Mouse (Mus musculus): ENCODE results near the gene Synj1. TPM values are rescaled to one million over a fixed set of nuclear protein-coding genes. Genes with fewer than 3 reads are reported as not detected.

Gene Synj1
- polyA plus RNA-seq, 1 experiment: 11.3 TPM

DNA sequence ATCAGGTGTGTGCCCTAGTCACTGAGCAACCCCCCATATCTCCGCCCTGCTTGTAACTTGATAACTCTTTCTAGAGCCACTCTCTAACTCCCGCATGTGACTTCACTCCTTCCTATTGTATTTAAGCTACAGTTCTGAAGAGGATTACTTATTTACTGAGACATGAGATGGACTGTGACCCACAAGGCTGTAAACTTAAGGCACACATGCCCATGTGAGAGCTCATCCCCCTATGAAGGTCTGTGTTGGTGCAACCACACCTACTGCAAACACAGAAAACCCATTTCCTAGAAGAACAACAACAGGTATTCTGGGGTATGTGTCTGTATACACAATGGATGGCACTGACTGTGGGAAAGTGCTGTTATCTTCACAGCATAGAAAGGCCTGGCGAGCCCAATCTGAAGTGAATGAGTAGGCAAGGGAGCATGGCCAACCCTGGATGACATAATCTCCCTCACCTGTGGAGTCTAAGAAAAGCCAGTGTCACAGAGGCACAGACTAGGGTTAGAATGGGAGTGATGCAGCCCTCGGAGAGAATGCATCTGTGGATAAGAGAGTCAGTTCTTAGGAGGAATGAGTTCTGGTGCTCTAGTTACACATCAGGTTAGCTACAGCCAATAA, 6.1 kb downstream of the Synj1 start:
- TF ChIP-seq MAX (IDR thresholded peaks at IDR 0.05): no peak
- TF ChIP-seq CTCF (IDR thresholded peaks at IDR 0.05; ENCODE audit: control insufficient read depth, insufficient read depth, insufficient read length): no peak
- no peak for TF ChIP-seq MYOD1 (IDR thresholded peaks at IDR 0.05; ENCODE audit: control insufficient read depth, insufficient read length, low read depth)
- TF ChIP-seq MYOG (IDR thresholded peaks at IDR 0.05; ENCODE audit: control insufficient read depth, extremely low read depth, insufficient read length): no peak
- no peak for TF ChIP-seq CEBPB (IDR thresholded peaks at IDR 0.05; ENCODE audit: low read depth)
- TF ChIP-seq USF1 (IDR thresholded peaks at IDR 0.05; ENCODE audit: low read depth): no peak
- TF ChIP-seq FOSL1 (IDR thresholded peaks at IDR 0.05; ENCODE audit: insufficient read depth, low read length, poor library complexity, severe bottlenecking): no peak
- Histone ChIP-seq H3K79me3 (ENCODE audit: low read depth) (peaks cover 3% of the 10 kb centered on the region), H3K36me3 (ENCODE audit: control insufficient read depth, insufficient read depth) (no peaks in the 10 kb centered on the region)

DNA sequence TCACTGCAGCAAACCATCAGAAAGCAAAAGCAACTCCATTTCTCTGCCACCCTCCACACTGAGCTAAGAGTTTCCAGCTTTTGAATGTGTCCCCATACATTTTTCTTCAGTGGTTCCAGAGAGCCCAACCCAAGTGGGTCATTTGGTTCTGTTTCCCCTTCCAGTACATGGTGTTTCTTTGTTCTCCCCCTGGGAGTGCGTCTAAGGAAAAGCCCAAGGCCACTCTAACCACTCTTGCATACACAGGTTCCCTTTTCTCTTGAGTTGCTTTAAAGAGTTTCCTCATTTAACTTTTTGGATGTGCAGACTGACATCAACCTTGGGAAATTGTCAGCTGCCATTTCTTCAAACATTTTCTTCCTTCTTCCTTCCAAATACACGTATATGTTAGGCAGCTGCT, 10.0 kb downstream of the Synj1 start:
- no peak for TF ChIP-seq USF1 (IDR thresholded peaks at IDR 0.05; ENCODE audit: low read depth)
- TF ChIP-seq CTCF (IDR thresholded peaks at IDR 0.05; ENCODE audit: control insufficient read depth, insufficient read depth, insufficient read length): no peak
- no peak for TF ChIP-seq CEBPB (IDR thresholded peaks at IDR 0.05; ENCODE audit: low read depth)
- TF ChIP-seq MAX (IDR thresholded peaks at IDR 0.05): no peak
- TF ChIP-seq MYOG (IDR thresholded peaks at IDR 0.05; ENCODE audit: control insufficient read depth, extremely low read depth, insufficient read length): no peak
- TF ChIP-seq FOSL1 (IDR thresholded peaks at IDR 0.05; ENCODE audit: insufficient read depth, low read length, poor library complexity, severe bottlenecking): no peak
- TF ChIP-seq MYOD1 (IDR thresholded peaks at IDR 0.05; ENCODE audit: control insufficient read depth, insufficient read length, low read depth): no peak
- H3K27me3 ChIP-seq (ENCODE audit: control insufficient read depth, insufficient read depth, insufficient read length): no peaks in the 10 kb centered on the region
- H3K4me3 ChIP-seq (ENCODE audit: insufficient read depth, poor library complexity, severe bottlenecking): no peak overlapping the region
- no peaks in the 10 kb centered on the region for H3K36me3 ChIP-seq (ENCODE audit: control insufficient read depth, insufficient read depth)
- no peaks in the 10 kb centered on the region for H3K79me3 ChIP-seq (ENCODE audit: low read depth)
- H3ac ChIP-seq (ENCODE audit: control insufficient read depth, insufficient read length, low read depth): no peak overlapping the region
- H3K79me2 ChIP-seq (ENCODE audit: control insufficient read depth, insufficient read depth): no peaks in the 10 kb centered on the region

More for the DNA sequence above, 6.1 kb downstream of the Synj1 start:
- peaks cover 8% of the 10 kb centered on the region for H3K79me2 ChIP-seq (ENCODE audit: control insufficient read depth, insufficient read depth)
- no peaks in the 10 kb centered on the region for H3K27me3 ChIP-seq (ENCODE audit: control insufficient read depth, insufficient read depth, insufficient read length)
- no peak overlapping the region for H3ac ChIP-seq (ENCODE audit: control insufficient read depth, insufficient read length, low read depth)
- no peak overlapping the region for H3K4me3 ChIP-seq (ENCODE audit: insufficient read depth, poor library complexity, severe bottlenecking)

DNA sequence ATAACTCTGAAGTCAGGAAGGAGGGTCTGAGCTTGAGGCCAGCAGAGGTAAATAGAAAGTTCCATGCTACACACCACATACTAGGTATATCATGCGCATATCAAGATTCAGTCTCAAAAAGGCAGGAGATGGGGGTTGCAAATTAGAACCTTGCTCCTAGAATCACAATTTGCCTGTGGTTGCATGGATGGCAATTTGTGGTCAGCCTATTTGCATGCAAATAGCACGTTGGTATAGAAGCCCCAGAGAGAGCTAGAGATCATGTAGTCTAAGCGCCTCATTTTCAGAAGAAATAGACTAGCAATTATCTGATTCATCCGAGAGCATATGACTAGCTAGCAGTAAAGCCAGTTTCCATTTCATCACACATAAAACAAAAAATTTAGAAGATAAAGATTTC, 11.3 kb downstream of the Synj1 start:
- Histone ChIP-seq H3K79me3 (ENCODE audit: low read depth) (peaks cover 3% of the 10 kb centered on the region), H3ac (ENCODE audit: control insufficient read depth, insufficient read length, low read depth) (no peak overlapping the region), H3K36me3 (ENCODE audit: control insufficient read depth, insufficient read depth) (no peaks in the 10 kb centered on the region), H3K79me2 (ENCODE audit: control insufficient read depth, insufficient read depth) (no peaks in the 10 kb centered on the region), H3K4me3 (ENCODE audit: insufficient read depth, poor library complexity, severe bottlenecking) (no peak overlapping the region), H3K27me3 (ENCODE audit: control insufficient read depth, insufficient read depth, insufficient read length) (no peaks in the 10 kb centered on the region)
- TF ChIP-seq MYOD1 (IDR thresholded peaks at IDR 0.05; ENCODE audit: control insufficient read depth, insufficient read length, low read depth) (no peak), USF1 (IDR thresholded peaks at IDR 0.05; ENCODE audit: low read depth) (no peak), FOSL1 (IDR thresholded peaks at IDR 0.05; ENCODE audit: insufficient read depth, low read length, poor library complexity, severe bottlenecking) (no peak), CTCF (IDR thresholded peaks at IDR 0.05; ENCODE audit: control insufficient read depth, insufficient read depth, insufficient read length) (no peak), MYOG (IDR thresholded peaks at IDR 0.05; ENCODE audit: control insufficient read depth, extremely low read depth, insufficient read length) (no peak), MAX (IDR thresholded peaks at IDR 0.05) (no peak), CEBPB (IDR thresholded peaks at IDR 0.05; ENCODE audit: low read depth) (no peak)

DNA sequence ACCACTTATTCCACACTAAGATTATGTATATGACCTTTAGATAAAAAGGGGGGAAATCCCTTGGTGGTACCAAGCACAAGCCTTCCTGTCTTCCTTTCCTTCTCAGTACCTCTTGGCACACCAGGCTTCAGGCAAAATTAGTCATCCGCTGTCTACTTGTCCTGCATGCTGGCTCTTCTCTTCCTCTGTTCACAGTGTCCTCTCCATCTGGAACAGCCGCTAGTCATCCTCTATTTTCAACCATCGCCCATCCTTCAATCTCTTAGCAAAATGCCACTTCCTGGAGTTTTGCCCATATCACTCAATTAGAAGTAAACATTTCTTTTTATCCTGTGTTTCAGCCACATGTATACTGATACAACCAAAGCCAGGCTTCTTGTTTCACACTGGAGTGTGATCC, 13.3 kb downstream of the Synj1 start:
- no peak for TF ChIP-seq MAX (IDR thresholded peaks at IDR 0.05)
- no peak for TF ChIP-seq CTCF (IDR thresholded peaks at IDR 0.05; ENCODE audit: control insufficient read depth, insufficient read depth, insufficient read length)
- TF ChIP-seq FOSL1 (IDR thresholded peaks at IDR 0.05; ENCODE audit: insufficient read depth, low read length, poor library complexity, severe bottlenecking): no peak
- TF ChIP-seq MYOG (IDR thresholded peaks at IDR 0.05; ENCODE audit: control insufficient read depth, extremely low read depth, insufficient read length): no peak
- Histone ChIP-seq H3K4me3 (ENCODE audit: insufficient read depth, poor library complexity, severe bottlenecking) (no peak overlapping the region), H3K27me3 (ENCODE audit: control insufficient read depth, insufficient read depth, insufficient read length) (no peaks in the 10 kb centered on the region), H3K36me3 (ENCODE audit: control insufficient read depth, insufficient read depth) (no peaks in the 10 kb centered on the region), H3K79me3 (ENCODE audit: low read depth) (peaks cover 3% of the 10 kb centered on the region), H3ac (ENCODE audit: control insufficient read depth, insufficient read length, low read depth) (no peak overlapping the region), H3K79me2 (ENCODE audit: control insufficient read depth, insufficient read depth) (no peaks in the 10 kb centered on the region)

DNA sequence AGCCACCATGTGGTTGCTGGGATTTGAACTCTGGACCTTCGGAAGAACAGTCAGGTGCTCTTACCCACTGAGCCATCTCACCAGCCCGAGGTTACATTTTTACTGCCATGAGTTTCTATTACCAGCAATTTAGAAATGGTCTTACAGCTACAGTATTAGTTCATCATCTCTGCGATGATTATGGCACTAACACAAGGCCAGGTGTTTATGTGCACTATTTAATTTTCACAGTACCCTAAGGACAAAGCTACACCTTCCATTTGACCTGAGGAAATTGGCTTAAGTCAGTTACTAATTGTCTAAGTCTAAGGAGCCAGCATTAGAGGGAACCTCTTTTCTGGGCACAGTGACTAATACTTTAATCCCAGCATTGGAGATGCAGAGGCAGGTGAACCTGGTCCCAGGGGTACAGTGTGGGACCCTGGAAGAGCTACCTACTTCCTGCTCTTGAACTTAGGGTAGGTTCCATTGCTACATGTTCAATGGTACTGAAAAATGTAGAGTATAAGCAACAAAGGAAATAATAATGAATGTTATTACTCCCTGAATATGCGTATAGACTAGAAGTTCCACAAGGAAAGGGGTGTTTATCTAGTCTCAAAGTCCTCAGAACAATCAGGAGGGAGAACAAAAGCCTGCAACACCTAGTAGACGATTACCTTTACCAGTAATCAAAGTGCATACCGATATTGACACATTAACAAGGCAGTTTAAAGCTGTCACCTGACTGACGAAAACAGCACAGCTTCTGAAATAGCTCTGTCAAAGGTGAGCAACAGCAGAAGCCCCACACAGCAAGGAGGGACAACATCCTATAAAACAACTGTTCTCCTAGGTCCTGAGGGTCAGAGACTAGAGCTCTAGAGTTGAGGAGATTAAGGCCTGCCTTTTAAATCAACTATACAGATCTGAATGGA, 14.5 kb downstream of the Synj1 start:
- no peak for TF ChIP-seq CTCF (IDR thresholded peaks at IDR 0.05; ENCODE audit: control insufficient read depth, insufficient read depth, insufficient read length)
- TF ChIP-seq MYOD1 (IDR thresholded peaks at IDR 0.05; ENCODE audit: control insufficient read depth, insufficient read length, low read depth): no peak
- no peak for TF ChIP-seq MAX (IDR thresholded peaks at IDR 0.05)
- no peak for TF ChIP-seq USF1 (IDR thresholded peaks at IDR 0.05; ENCODE audit: low read depth)
- TF ChIP-seq CEBPB (IDR thresholded peaks at IDR 0.05; ENCODE audit: low read depth): no peak
- TF ChIP-seq FOSL1 (IDR thresholded peaks at IDR 0.05; ENCODE audit: insufficient read depth, low read length, poor library complexity, severe bottlenecking): no peak
- no peak for TF ChIP-seq MYOG (IDR thresholded peaks at IDR 0.05; ENCODE audit: control insufficient read depth, extremely low read depth, insufficient read length)
- Histone ChIP-seq H3K79me3 (ENCODE audit: low read depth) (peaks cover 3% of the 10 kb centered on the region), H3ac (ENCODE audit: control insufficient read depth, insufficient read length, low read depth) (no peak overlapping the region), H3K27me3 (ENCODE audit: control insufficient read depth, insufficient read depth, insufficient read length) (no peaks in the 10 kb centered on the region), H3K79me2 (ENCODE audit: control insufficient read depth, insufficient read depth) (no peaks in the 10 kb centered on the region), H3K36me3 (ENCODE audit: control insufficient read depth, insufficient read depth) (no peaks in the 10 kb centered on the region), H3K4me3 (ENCODE audit: insufficient read depth, poor library complexity, severe bottlenecking) (no peak overlapping the region)
